Mouse (Mus musculus): ENCODE measurements at regions not wholly inside any gene's neighbourhood (a gene's known extent, or its start where the extent isn't known, plus 50 kb on each side); places are given as distances from the start of the nearest gene placed in this dataset.

DNA sequence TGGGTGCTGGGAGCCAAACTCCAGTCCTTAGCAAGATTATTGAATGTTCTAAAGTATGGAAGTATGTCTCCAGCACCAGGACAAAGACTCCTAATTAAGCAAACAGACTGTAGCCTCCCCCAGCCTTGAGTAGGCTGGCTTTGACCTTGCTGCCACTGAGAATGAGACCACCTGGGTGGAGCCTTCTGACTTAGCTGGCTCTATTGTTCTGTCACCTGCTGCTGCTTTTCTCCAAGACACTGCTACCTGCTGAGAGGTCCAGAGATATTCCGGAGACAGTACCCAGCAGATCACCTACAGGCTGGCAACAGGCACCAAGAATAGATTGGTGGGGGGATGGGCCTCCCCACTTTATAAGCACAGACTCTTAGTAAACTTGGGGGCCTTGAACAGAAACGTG is 247.5 kb upstream of the Pabpc6 start:
- Histone ChIP-seq H3K9ac (replicated peaks; ENCODE audit: low read length, poor library complexity, severe bottlenecking) (no peak overlapping the region), H3K36me3 (ENCODE audit: insufficient read depth, low read length) (no peaks in the 10 kb centered on the region), H3K27me3 (ENCODE audit: insufficient read depth, low read length) (no peaks in the 10 kb centered on the region), H3K4me2 (ENCODE audit: low read depth, low read length, poor library complexity, severe bottlenecking) (no peak overlapping the region), H3K4me3 (ENCODE audit: low read depth, low read length) (no peak overlapping the region), H3K9me3 (ENCODE audit: low read length) (no peaks in the 10 kb centered on the region), H3K4me1 (ENCODE audit: insufficient read depth, low read length) (no peaks in the 10 kb centered on the region), H3K27ac (ENCODE audit: low read depth, low read length) (no peak overlapping the region)
- DNase-seq (ENCODE audit: low spot score) (no peak), ATAC-seq (ENCODE audit: low FRiP score) (no peak)
- WGBS: 39% methylated on average over 2 of the region's 2 CpGs
- TF ChIP-seq CTCF (IDR thresholded peaks at IDR 0.05): no peak

- H3K4me2 ChIP-seq (ENCODE audit: low read depth, low read length, poor library complexity, severe bottlenecking): no peak overlapping the region
- H3K27me3 ChIP-seq (ENCODE audit: insufficient read depth, low read length): no peaks in the 10 kb centered on the region
- H3K9ac ChIP-seq (replicated peaks; ENCODE audit: low read length, poor library complexity, severe bottlenecking): no peak overlapping the region
- ATAC-seq (ENCODE audit: low FRiP score) (no peak), DNase-seq (ENCODE audit: low spot score) (peak; percentile 46)
- H3K9me3 ChIP-seq (ENCODE audit: low read length): no peaks in the 10 kb centered on the region
- H3K4me3 ChIP-seq (ENCODE audit: low read depth, low read length): no peak overlapping the region
- 72% methylated on average over 2 of the region's 2 CpGs for WGBS
- no peaks in the 10 kb centered on the region for H3K36me3 ChIP-seq (ENCODE audit: insufficient read depth, low read length)
- H3K27ac ChIP-seq (ENCODE audit: low read depth, low read length): no peak overlapping the region
- TF ChIP-seq CTCF (IDR thresholded peaks at IDR 0.05): no peak
- 0 out of 2 replicates have a peak, but pooled peaks cover 3% of the 10 kb centered on the region for H3K4me1 ChIP-seq (ENCODE audit: insufficient read depth, low read length)
Measured at GRCm38 (mm10) chr17:9910856-9911255, 241.3 kb upstream of the Pabpc6 start.

GRCm38 (mm10) chr17:9907077-9907476 is 237.6 kb upstream of the Pabpc6 start:
- Histone ChIP-seq H3K9me3 (ENCODE audit: low read length) (no peaks in the 10 kb centered on the region), H3K4me3 (ENCODE audit: low read depth, low read length) (no peak overlapping the region), H3K4me1 (ENCODE audit: insufficient read depth, low read length) (peaks cover 18% of the 10 kb centered on the region), H3K27me3 (ENCODE audit: insufficient read depth, low read length) (no peaks in the 10 kb centered on the region), H3K9ac (replicated peaks; ENCODE audit: low read length, poor library complexity, severe bottlenecking) (no peak overlapping the region), H3K36me3 (ENCODE audit: insufficient read depth, low read length) (no peaks in the 10 kb centered on the region), H3K27ac (ENCODE audit: low read depth, low read length) (peak overlapping the region; percentile 55; the same call in 1 of the 2 replicates), H3K4me2 (ENCODE audit: low read depth, low read length, poor library complexity, severe bottlenecking) (no peak overlapping the region)
- 0 out of 2 replicates have a peak, but pooled peaks have one; percentile 29 for TF ChIP-seq CTCF (IDR thresholded peaks at IDR 0.05)
- peak; percentile 47 for DNase-seq (ENCODE audit: low spot score)
- 63% methylated on average over 1 of the region's 1 CpGs for WGBS
- ATAC-seq (ENCODE audit: low FRiP score): no peak

GRCm38 (mm10) chr17:9905501-9906462 is 236.3 kb upstream of the Pabpc6 start:
- Histone ChIP-seq H3K36me3 (ENCODE audit: insufficient read depth, low read length) (no peaks in the 10 kb centered on the region), H3K27me3 (ENCODE audit: insufficient read depth, low read length) (no peaks in the 10 kb centered on the region), H3K27ac (ENCODE audit: low read depth, low read length) (peak overlapping the region; percentile 65), H3K4me3 (ENCODE audit: low read depth, low read length) (peak overlapping the region; percentile 14; the same call in 1 of the 2 replicates), H3K9ac (replicated peaks; ENCODE audit: low read length, poor library complexity, severe bottlenecking) (no peak overlapping the region), H3K4me1 (ENCODE audit: insufficient read depth, low read length) (peaks cover 18% of the 10 kb centered on the region), H3K9me3 (ENCODE audit: low read length) (no peaks in the 10 kb centered on the region), H3K4me2 (ENCODE audit: low read depth, low read length, poor library complexity, severe bottlenecking) (peak overlapping the region; percentile 44)
- TF ChIP-seq CTCF (IDR thresholded peaks at IDR 0.05): peak; percentile 32; the same call in 1 of the 2 replicates
- WGBS: 1% methylated on average over 12 of the region's 12 CpGs
- DNase-seq (ENCODE audit: low spot score): peak; percentile 94
- peak; percentile 87 for ATAC-seq (ENCODE audit: low FRiP score)

- Histone ChIP-seq H3K4me3 (ENCODE audit: low read depth, low read length) (no peak overlapping the region), H3K27me3 (ENCODE audit: insufficient read depth, low read length) (no peaks in the 10 kb centered on the region), H3K27ac (ENCODE audit: low read depth, low read length) (peak overlapping the region; percentile 65), H3K4me2 (ENCODE audit: low read depth, low read length, poor library complexity, severe bottlenecking) (no peak overlapping the region), H3K9ac (replicated peaks; ENCODE audit: low read length, poor library complexity, severe bottlenecking) (no peak overlapping the region), H3K4me1 (ENCODE audit: insufficient read depth, low read length) (peaks cover 18% of the 10 kb centered on the region), H3K36me3 (ENCODE audit: insufficient read depth, low read length) (no peaks in the 10 kb centered on the region), H3K9me3 (ENCODE audit: low read length) (no peaks in the 10 kb centered on the region)
- DNase-seq (ENCODE audit: low spot score) (peak; percentile 64), ATAC-seq (ENCODE audit: low FRiP score) (no peak)
- WGBS: 10% methylated on average over 6 of the region's 6 CpGs
- TF ChIP-seq CTCF (IDR thresholded peaks at IDR 0.05): no peak
Measured at GRCm38 (mm10) chr17:9904525-9904991, 235.0 kb upstream of the Pabpc6 start.

DNA sequence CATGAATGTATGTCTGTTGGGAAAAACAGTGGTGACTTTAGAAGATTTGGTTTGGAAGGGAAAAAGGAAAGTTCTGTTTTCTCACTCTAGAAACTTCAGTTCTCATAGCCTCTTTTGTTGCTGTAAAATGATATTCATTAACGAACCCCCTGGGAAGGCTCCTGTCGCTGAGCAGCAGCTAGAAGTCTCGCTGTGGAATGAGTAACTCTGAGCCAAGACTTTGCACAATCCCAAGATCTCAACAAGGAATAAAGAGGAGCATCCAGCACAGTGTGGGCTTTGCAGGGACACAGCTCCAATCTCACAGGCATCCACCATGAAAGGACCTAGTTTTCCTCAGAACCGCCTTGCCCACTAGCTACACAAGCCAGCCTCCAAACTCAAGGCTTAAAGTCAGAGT is 233.8 kb upstream of the Pabpc6 start:
- TF ChIP-seq CTCF (IDR thresholded peaks at IDR 0.05): no peak
- Histone ChIP-seq H3K4me2 (ENCODE audit: low read depth, low read length, poor library complexity, severe bottlenecking) (no peak overlapping the region), H3K9ac (replicated peaks; ENCODE audit: low read length, poor library complexity, severe bottlenecking) (no peak overlapping the region), H3K27me3 (ENCODE audit: insufficient read depth, low read length) (no peaks in the 10 kb centered on the region), H3K9me3 (ENCODE audit: low read length) (no peaks in the 10 kb centered on the region), H3K4me1 (ENCODE audit: insufficient read depth, low read length) (peaks cover 18% of the 10 kb centered on the region), H3K4me3 (ENCODE audit: low read depth, low read length) (no peak overlapping the region), H3K36me3 (ENCODE audit: insufficient read depth, low read length) (no peaks in the 10 kb centered on the region), H3K27ac (ENCODE audit: low read depth, low read length) (peak overlapping the region; percentile 65)
- WGBS: 46% methylated on average over 4 of the region's 4 CpGs
- peak; percentile 50; the same call in 1 of the 2 replicates for ATAC-seq (ENCODE audit: low FRiP score)
- peak; percentile 86 for DNase-seq (ENCODE audit: low spot score)
